Mouse (Mus musculus) bone marrow, adult 2 months (tissue): ENCODE data around the gene Ing4.

Source experiments
- CTCF ChIP-seq: fragments of 200-500 bp; IDR thresholded peaks from 2 replicates; pipeline ENCODE4 v1.5.1; 2011; ENCODE audit warnings: low read length, control low read depth; ENCODE audit not compliant: control insufficient read depth, insufficient read depth
- POLR2A ChIP-seq: fragments of 200-500 bp; IDR thresholded peaks from 2 replicates; pipeline ENCODE4 v1.6.1; 2011; ENCODE audit warnings: low read depth, mild to moderate bottlenecking, control low read depth, low read length, borderline replicate concordance; ENCODE audit not compliant: control insufficient read depth

DNA sequence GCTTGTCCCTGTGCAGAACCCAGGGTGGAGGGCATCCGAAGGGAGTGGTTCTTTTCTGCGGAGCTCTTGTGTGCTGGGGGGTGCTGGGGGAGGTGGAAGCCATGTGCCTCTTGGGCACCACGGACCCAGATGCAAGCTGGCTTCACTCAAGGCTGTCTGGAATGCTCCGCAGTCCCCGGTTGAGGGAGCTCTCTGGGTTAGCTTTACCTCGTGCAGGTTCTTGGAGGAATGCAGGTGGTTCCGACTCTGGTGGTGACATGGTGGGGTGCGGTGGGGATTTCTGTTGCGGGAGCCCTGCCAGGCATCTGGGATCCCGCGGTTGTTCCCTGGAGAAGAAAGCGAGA is 57.8 kb downstream of the Ing4 start:
- TF ChIP-seq POLR2A (no peak), CTCF (no peak)
